11 mouse cellular contexts compared by ENCODE assay signal in the genomic region with DNA sequence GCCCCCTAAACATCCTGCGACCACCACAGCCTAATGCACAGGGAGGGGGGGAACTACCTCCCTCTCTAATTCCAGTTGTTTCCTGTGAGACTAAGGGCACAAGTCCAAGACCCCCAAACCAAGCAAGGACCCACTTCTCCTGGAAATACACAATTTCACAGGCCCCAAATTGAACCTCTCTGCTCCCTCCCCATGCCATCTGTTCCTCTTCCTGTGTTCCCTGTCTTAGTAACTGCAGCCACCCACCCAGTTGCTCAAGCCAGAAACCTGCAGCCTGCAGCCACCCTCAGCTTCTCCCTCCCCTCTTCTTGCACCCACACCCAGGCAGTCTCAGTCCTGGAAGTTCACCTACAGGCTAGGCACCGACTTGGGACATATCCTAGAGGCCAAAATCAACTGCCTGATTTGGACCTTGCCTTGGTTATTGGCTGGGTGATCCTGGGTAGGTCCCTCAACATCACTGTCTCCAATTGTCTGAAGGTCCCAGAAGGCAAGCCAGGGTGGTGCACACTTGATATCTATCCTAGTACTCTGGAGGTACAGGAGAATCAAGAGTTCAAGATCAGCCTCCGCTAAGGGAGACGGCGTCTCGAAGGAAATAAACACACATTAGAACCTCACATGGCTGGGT. TPM values are rescaled to one million over a fixed set of nuclear protein-coding genes. Genes with fewer than 3 reads are reported as not detected.
DNase-seq lines count a peak whose midpoint lies in the region; ATAC-seq lines count a peak whose summit lies in the region.
"Had no signal": no experiment of that assay in that cellular context is flagged by ENCODE, and none has a peak within 500 bp of the region (broad histone marks: within the 10 kb centered on the region; RNA-seq: fewer than 3 reads in every experiment).

No protein-coding gene starts in this region.

- no peak for ATAC-seq in liver, embryonic 16.5 days (ENCODE audit: low read depth)
- ATAC-seq in monocyte, adult 5-6 weeks (replicated peaks; ENCODE audit: insufficient number of reproducible peaks, low FRiP score, low TSS enrichment, poor library complexity, severe bottlenecking), result no peak
- ATAC-seq: intestine, embryonic 15.5 days had no signal

- H3K4me3 ChIP-seq in liver, embryonic 16.5 days (ENCODE audit: low read depth, low read length), result no peak overlapping the region
- H3K4me3 ChIP-seq: intestine, embryonic 15.5 days had no signal

- peaks cover 12% of the 10 kb centered on the region for H3K27me3 ChIP-seq in liver, embryonic 16.5 days (ENCODE audit: control insufficient read depth, insufficient read depth, low read depth, low read length)
- H3K27me3 ChIP-seq: intestine, embryonic 15.5 days had no signal

- 51% methylated on average over 6 of the region's 6 CpGs for WGBS in liver, embryonic 16.5 days (ENCODE audit: insufficient replicate concordance)

- peaks cover 3% of the 10 kb centered on the region; the same call in 1 of the 2 replicates for H3K36me3 ChIP-seq in liver, embryonic 16.5 days (ENCODE audit: control insufficient read depth, insufficient read depth)

- no peak overlapping the region; the same call in 1 of the 2 replicates for H3K9ac ChIP-seq in liver, embryonic 16.5 days (ENCODE audit: low read depth, low read length)
- H3K9ac ChIP-seq: intestine, embryonic 15.5 days had no signal

- H3K9me3 ChIP-seq in liver, embryonic 16.5 days (replicated peaks; ENCODE audit: control insufficient read depth, low read length), result no peaks in the 10 kb centered on the region
- H3K9me3 ChIP-seq: intestine, embryonic 15.5 days had no signal

- peaks cover 58% of the 10 kb centered on the region for H3K4me1 ChIP-seq in liver, embryonic 16.5 days (ENCODE audit: control insufficient read depth, low read depth, low read length)

- no peak overlapping the region for H3K4me2 ChIP-seq in liver, embryonic 16.5 days (ENCODE audit: low read depth, low read length)

- peak; percentile 8 for DNase-seq in adrenal gland, postnatal 14 days
- DNase-seq in adrenal gland, adult (ENCODE audit: inconsistent age in 2 of 2, low spot score in 1 of 2), result no peak
- DNase-seq in layer of hippocampus, adult 11-12 months (ENCODE audit: low spot score), result peak; percentile 60
- DNase-seq in layer of hippocampus, adult 9-10 months (ENCODE audit: low spot score), result no peak
- peak; percentile 65 for DNase-seq in cerebellum, adult 9-11 months
- DNase-seq in natural killer cell, adult 2 months (ENCODE audit: low spot score in 2 of 2), result no peak
- DNase-seq: adrenal gland, postnatal 10 days; lung, postnatal 4 days had no signal

- H3K27ac ChIP-seq in liver, embryonic 16.5 days (ENCODE audit: low read length), result peak overlapping the region; percentile 19; the same call in 1 of the 2 replicates
- H3K27ac ChIP-seq: intestine, embryonic 15.5 days had no signal

RNA-seq across cellular contexts. Expression of gene Csrnp1, which starts 5.5 kb away (rescaled TPM):
- 17.8 and 24.5 TPM in 2 replicates for total RNA-seq in adrenal gland, postnatal 14 days (2021)
- polyA plus RNA-seq in liver, embryonic 16.5 days (2015; fragmentation: Nextera tagmentation; extraction: Ambion mirVana), result 2.5 and 3.3 TPM in 2 replicates
- 46.8 to 67.3 TPM (median 52.6 TPM) in 3 replicates for total RNA-seq in monocyte, adult 5-6 weeks (2017)

RNA-seq across cellular contexts. Expression of gene Ttc21a, which starts 41.5 kb away (rescaled TPM):
- total RNA-seq in adrenal gland, postnatal 14 days (2021), result 0.11 TPM in 2 replicates
- polyA plus RNA-seq in liver, embryonic 16.5 days (2015; fragmentation: Nextera tagmentation; extraction: Ambion mirVana), result 0.08 and 0.21 TPM in 2 replicates
- total RNA-seq in monocyte, adult 5-6 weeks (2017), result not detected in 3 replicates

RNA-seq across cellular contexts. Expression of gene Gorasp1, which starts 41.6 kb away (rescaled TPM):
- total RNA-seq in adrenal gland, postnatal 14 days (2021), result 17.0 and 22.3 TPM in 2 replicates
- polyA plus RNA-seq in liver, embryonic 16.5 days (2015; fragmentation: Nextera tagmentation; extraction: Ambion mirVana), result 10.6 and 12.1 TPM in 2 replicates
- total RNA-seq in monocyte, adult 5-6 weeks (2017), result 1.2 to 1.9 TPM (median 1.8 TPM) in 3 replicates

RNA-seq across cellular contexts. Expression of gene Xirp1, which starts 44.5 kb away (rescaled TPM):
- 0.22 and 0.30 TPM in 2 replicates for total RNA-seq in adrenal gland, postnatal 14 days (2021)
- polyA plus RNA-seq in liver, embryonic 16.5 days (2015; fragmentation: Nextera tagmentation; extraction: Ambion mirVana), result 0.15 and 0.26 TPM in 2 replicates
- total RNA-seq in monocyte, adult 5-6 weeks (2017), result 0.76 to 2.0 TPM (median 1.7 TPM) in 3 replicates

Comparison
In these comparisons a context has a peak if more than half of its experiments do, and no peak if none do; other contexts are left out.
1. DNase-seq: peak in adrenal gland, postnatal 14 days (single experiment), layer of hippocampus, adult 11-12 months (single experiment) and cerebellum, adult 9-11 months (single experiment); none in adrenal gland, adult (0 of 2), layer of hippocampus, adult 9-10 months (single experiment) and natural killer cell, adult 2 months (0 of 2).